Mouse (Mus musculus): ENCODE measurements around the gene Tmc8. TPM values are rescaled to one million over a fixed set of nuclear protein-coding genes. Genes with fewer than 3 reads are reported as not detected.
A peak's percentile ranks its signal among the peaks of the same experiment; 100 is the strongest.

Gene Tmc8
- polyA plus RNA-seq, 1 experiment = 5.3 TPM

DNA sequence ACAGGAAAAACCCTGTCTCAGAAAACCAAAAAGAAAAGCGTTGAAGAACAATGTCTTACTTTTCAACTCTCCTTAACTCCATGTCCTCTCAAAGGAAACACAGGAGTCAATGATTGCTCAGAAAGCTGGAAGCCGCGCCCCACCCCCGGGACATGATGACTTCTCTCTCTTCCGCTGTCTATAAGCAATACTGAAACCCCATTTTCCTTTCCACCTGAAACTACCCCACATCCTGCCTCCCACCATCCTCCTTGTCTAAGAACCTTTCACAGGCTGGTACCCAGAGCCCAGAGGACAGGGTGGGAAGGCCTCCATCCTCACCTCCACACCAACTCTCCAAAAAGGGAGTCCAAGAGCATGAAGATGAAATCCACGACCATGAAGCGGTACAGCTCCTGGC is 9.5 kb upstream of the Tmc8 start:
- H3K4me1 ChIP-seq (ENCODE audit: control insufficient read depth, insufficient read depth, low read length) = no peaks in the 10 kb centered on the region
- 90% methylated on average over 7 of the region's 7 CpGs for WGBS
- H3K27ac ChIP-seq (ENCODE audit: insufficient read depth, low read depth, low read length) = no peak overlapping the region
- 0 out of 2 replicates have a peak, but pooled peaks cover 1% of the 10 kb centered on the region for H3K36me3 ChIP-seq (ENCODE audit: control insufficient read depth, insufficient read depth, low read length)
- TF ChIP-seq CTCF (conservative IDR thresholded peaks at IDR 0.05; ENCODE audit: insufficient read depth, insufficient read length, low read depth, low read length) (no peak), POLR2A (IDR thresholded peaks at IDR 0.05; ENCODE audit: low read depth, low read length) (no peak)
- no peak overlapping the region for H3K4me3 ChIP-seq (ENCODE audit: insufficient read depth, low read depth, low read length)
- no peaks in the 10 kb centered on the region for H3K27me3 ChIP-seq (replicated peaks; ENCODE audit: control insufficient read depth, insufficient read depth, low read length)
- DNase-seq = no peak

DNA sequence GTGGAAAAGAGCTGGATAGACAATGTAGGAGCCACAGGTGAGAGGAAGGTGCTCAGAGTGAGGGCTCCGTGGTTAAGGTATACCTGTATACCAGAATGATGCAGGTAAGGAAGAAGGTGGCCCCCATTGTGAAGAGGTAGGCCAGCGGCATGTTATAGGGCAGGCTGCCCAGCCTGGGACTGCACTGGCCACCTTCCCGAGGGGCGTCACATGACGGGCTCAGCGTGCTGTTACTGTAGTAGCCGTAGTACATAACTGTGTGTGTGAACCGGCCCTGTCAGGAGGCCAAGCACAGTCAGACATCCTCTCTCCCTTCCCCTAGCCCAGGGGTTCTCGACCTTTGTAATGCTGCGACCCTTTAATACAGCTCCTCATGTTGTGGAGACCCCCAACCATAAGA is 7.0 kb upstream of the Tmc8 start:
- H3K4me1 ChIP-seq (ENCODE audit: control insufficient read depth, insufficient read depth, low read length) = peaks cover 12% of the 10 kb centered on the region
- 86% methylated on average over 10 of the region's 10 CpGs for WGBS
- no peak for TF ChIP-seq POLR2A (IDR thresholded peaks at IDR 0.05; ENCODE audit: low read depth, low read length)
- TF ChIP-seq CTCF (conservative IDR thresholded peaks at IDR 0.05; ENCODE audit: insufficient read depth, insufficient read length, low read depth, low read length) = no peak
- no peak overlapping the region for H3K27ac ChIP-seq (ENCODE audit: insufficient read depth, low read depth, low read length)
- H3K27me3 ChIP-seq (replicated peaks; ENCODE audit: control insufficient read depth, insufficient read depth, low read length) = no peaks in the 10 kb centered on the region
- H3K4me3 ChIP-seq (ENCODE audit: insufficient read depth, low read depth, low read length) = no peak overlapping the region
- H3K36me3 ChIP-seq (ENCODE audit: control insufficient read depth, insufficient read depth, low read length) = 0 out of 2 replicates have a peak, but pooled peaks cover 1% of the 10 kb centered on the region
- no peak for DNase-seq

- Histone ChIP-seq H3K36me3 (ENCODE audit: control insufficient read depth, insufficient read depth, low read length) (0 out of 2 replicates have a peak, but pooled peaks cover 1% of the 10 kb centered on the region), H3K4me3 (ENCODE audit: insufficient read depth, low read depth, low read length) (no peak overlapping the region), H3K4me1 (ENCODE audit: control insufficient read depth, insufficient read depth, low read length) (peaks cover 12% of the 10 kb centered on the region), H3K27ac (ENCODE audit: insufficient read depth, low read depth, low read length) (no peak overlapping the region), H3K27me3 (replicated peaks; ENCODE audit: control insufficient read depth, insufficient read depth, low read length) (no peaks in the 10 kb centered on the region)
- no peak for TF ChIP-seq POLR2A (IDR thresholded peaks at IDR 0.05; ENCODE audit: low read depth, low read length)
- no peak for TF ChIP-seq CTCF (conservative IDR thresholded peaks at IDR 0.05; ENCODE audit: insufficient read depth, insufficient read length, low read depth, low read length)
- 84% methylated on average over 13 of the region's 13 CpGs for WGBS
- no peak for DNase-seq
Measured at GRCm38 (mm10) chr11:117775540-117775939, 6.3 kb upstream of the Tmc8 start.

DNA sequence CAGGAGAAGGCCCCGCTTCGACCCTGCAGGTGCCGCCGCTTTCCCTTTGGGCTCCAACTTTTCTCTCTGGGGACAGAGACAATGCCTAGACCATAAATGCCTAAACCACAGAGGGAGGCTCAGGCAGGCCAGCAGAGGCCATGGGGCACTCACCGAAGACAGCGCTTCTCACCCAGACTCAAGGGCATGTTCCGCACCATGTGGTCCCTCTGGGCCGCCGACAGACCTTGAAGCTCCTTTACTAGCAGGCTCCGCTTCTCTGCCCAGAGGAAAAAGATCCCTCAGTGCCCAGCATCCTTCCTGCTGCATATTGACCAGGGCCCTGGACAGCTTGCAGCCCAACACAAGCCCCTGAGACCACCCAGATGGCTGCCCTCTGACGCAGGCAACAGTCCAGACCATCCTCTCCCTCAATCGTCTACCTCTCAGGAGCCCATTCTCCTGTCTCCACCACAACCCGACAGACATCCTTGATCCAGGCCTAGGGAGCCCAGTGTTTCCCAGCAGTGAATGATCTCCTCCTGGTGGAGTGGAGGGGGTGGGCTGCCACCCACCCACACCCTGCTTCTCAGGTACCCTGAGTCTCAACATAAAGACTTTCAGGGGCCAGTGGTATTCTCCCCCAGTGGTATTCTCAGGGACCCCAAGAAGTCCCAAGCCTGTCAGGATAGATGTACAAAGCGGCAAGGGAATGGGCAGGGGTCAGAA is 5.6 kb upstream of the Tmc8 start:
- TF ChIP-seq CTCF (conservative IDR thresholded peaks at IDR 0.05; ENCODE audit: insufficient read depth, insufficient read length, low read depth, low read length) (no peak), POLR2A (IDR thresholded peaks at IDR 0.05; ENCODE audit: low read depth, low read length) (no peak)
- no peak for DNase-seq
- Histone ChIP-seq H3K27me3 (replicated peaks; ENCODE audit: control insufficient read depth, insufficient read depth, low read length) (no peaks in the 10 kb centered on the region), H3K4me1 (ENCODE audit: control insufficient read depth, insufficient read depth, low read length) (peaks cover 15% of the 10 kb centered on the region), H3K4me3 (ENCODE audit: insufficient read depth, low read depth, low read length) (no peak overlapping the region), H3K36me3 (ENCODE audit: control insufficient read depth, insufficient read depth, low read length) (0 out of 2 replicates have a peak, but pooled peaks cover 1% of the 10 kb centered on the region), H3K27ac (ENCODE audit: insufficient read depth, low read depth, low read length) (no peak overlapping the region)
- 86% methylated on average over 14 of the region's 14 CpGs for WGBS

- no peak overlapping the region for H3K4me3 ChIP-seq (ENCODE audit: insufficient read depth, low read depth, low read length)
- no peak for TF ChIP-seq POLR2A (IDR thresholded peaks at IDR 0.05; ENCODE audit: low read depth, low read length)
- no peak for TF ChIP-seq CTCF (conservative IDR thresholded peaks at IDR 0.05; ENCODE audit: insufficient read depth, insufficient read length, low read depth, low read length)
- no peak for DNase-seq
- peaks cover 22% of the 10 kb centered on the region for H3K4me1 ChIP-seq (ENCODE audit: control insufficient read depth, insufficient read depth, low read length)
- H3K36me3 ChIP-seq (ENCODE audit: control insufficient read depth, insufficient read depth, low read length) = 0 out of 2 replicates have a peak, but pooled peaks cover 1% of the 10 kb centered on the region
- H3K27me3 ChIP-seq (replicated peaks; ENCODE audit: control insufficient read depth, insufficient read depth, low read length) = no peaks in the 10 kb centered on the region
- H3K27ac ChIP-seq (ENCODE audit: insufficient read depth, low read depth, low read length) = no peak overlapping the region
- 85% methylated on average over 5 of the region's 5 CpGs for WGBS
Measured at GRCm38 (mm10) chr11:117777111-117777510, 4.8 kb upstream of the Tmc8 start.

DNA sequence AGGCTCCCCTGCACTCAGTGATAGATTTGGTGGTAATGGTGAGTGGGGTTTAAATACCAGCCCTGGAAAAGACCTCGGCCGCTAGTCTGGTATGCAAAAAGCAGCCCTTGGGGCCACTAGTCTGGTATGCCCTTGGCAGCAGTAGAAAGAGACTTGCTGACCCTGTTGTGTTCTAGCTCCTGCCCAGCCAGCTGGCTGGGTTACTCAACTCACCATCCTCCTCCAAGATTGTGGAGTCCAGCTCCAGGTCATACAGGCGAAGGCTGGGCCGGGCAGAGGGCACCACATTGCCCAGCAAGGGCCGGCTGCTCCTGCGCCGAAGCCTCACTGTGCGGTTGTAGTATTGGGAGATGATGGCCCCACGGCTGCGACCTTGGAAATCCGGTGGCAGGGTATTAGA is 3.8 kb upstream of the Tmc8 start:
- H3K4me1 ChIP-seq (ENCODE audit: control insufficient read depth, insufficient read depth, low read length) = peaks cover 22% of the 10 kb centered on the region
- H3K27me3 ChIP-seq (replicated peaks; ENCODE audit: control insufficient read depth, insufficient read depth, low read length) = no peaks in the 10 kb centered on the region
- H3K4me3 ChIP-seq (ENCODE audit: insufficient read depth, low read depth, low read length) = no peak overlapping the region
- 49% methylated on average over 11 of the region's 11 CpGs for WGBS
- TF ChIP-seq CTCF (conservative IDR thresholded peaks at IDR 0.05; ENCODE audit: insufficient read depth, insufficient read length, low read depth, low read length) (no peak), POLR2A (IDR thresholded peaks at IDR 0.05; ENCODE audit: low read depth, low read length) (no peak)
- DNase-seq = peak; percentile 85
- H3K27ac ChIP-seq (ENCODE audit: insufficient read depth, low read depth, low read length) = peak overlapping the region; percentile 90
- H3K36me3 ChIP-seq (ENCODE audit: control insufficient read depth, insufficient read depth, low read length) = 0 out of 2 replicates have a peak, but pooled peaks cover 1% of the 10 kb centered on the region

GRCm38 (mm10) chr11:117778851-117779433 is 2.9 kb upstream of the Tmc8 start:
- peak; percentile 52 for DNase-seq
- Histone ChIP-seq H3K4me3 (ENCODE audit: insufficient read depth, low read depth, low read length) (peak overlapping the region; percentile 51), H3K4me1 (ENCODE audit: control insufficient read depth, insufficient read depth, low read length) (peaks cover 22% of the 10 kb centered on the region), H3K27ac (ENCODE audit: insufficient read depth, low read depth, low read length) (peak overlapping the region; percentile 90), H3K36me3 (ENCODE audit: control insufficient read depth, insufficient read depth, low read length) (0 out of 2 replicates have a peak, but pooled peaks cover 1% of the 10 kb centered on the region), H3K27me3 (replicated peaks; ENCODE audit: control insufficient read depth, insufficient read depth, low read length) (no peaks in the 10 kb centered on the region)
- WGBS = 22% methylated on average over 12 of the region's 12 CpGs
- TF ChIP-seq CTCF (conservative IDR thresholded peaks at IDR 0.05; ENCODE audit: insufficient read depth, insufficient read length, low read depth, low read length) (no peak), POLR2A (IDR thresholded peaks at IDR 0.05; ENCODE audit: low read depth, low read length) (no peak)

All from kidney, adult 2 months (tissue).